Mouse (Mus musculus) gastrocnemius, adult 2 months (tissue): ENCODE measurements at regions not wholly inside any gene's neighbourhood (a gene's known extent, or its start where the extent isn't known, plus 50 kb on each side); places are given as distances from the start of the nearest gene placed in this dataset.
A peak's percentile ranks its signal among the peaks of the same experiment; 100 is the strongest.

Experiments used
- DNase-seq: peaks from one replicate; pipeline ENCODE4 v3.0.0; 2022
- H3K27ac ChIP-seq: fragments of 200-600 bp; 2 replicates; pipeline ENCODE4 v1.8.1; 2022; ENCODE audit warnings: mild to moderate bottlenecking
- H3K4me3 ChIP-seq: fragments of 200-600 bp; 2 replicates; pipeline ENCODE4 v1.8.1; 2022; ENCODE audit warnings: mild to moderate bottlenecking, moderate library complexity
- CTCF ChIP-seq: fragments of 200-600 bp; IDR thresholded peaks from 2 replicates; pipeline ENCODE4 v1.8.1; 2022; ENCODE audit warnings: antibody characterized with exemption, mild to moderate bottlenecking, moderate library complexity
- intact Hi-C: fragments of 180-260 bp; cut with DNase I; formaldehyde crosslinking; loops from one replicate; pipeline ENCODE4 v1.15.1; 2025

DNA sequence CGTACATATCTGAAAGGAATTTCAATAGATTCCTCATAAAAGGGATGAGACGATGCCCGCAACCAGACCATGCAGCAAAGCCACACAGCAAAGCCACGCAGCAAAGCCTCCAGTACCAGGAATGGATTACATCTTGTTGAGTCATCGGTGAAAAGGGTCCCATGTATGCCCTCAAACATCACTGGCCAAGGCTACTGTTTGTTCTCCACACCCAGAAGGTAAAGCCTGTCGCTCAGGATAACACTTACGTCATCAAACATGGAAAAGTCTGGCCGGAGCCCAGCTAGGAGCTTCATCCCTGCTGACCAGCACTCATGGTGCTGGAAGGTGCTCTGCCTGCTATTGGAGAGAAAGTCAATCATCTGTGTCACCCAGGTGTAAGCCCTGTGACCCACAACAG, 275.7 kb downstream of the Hlx start:
- intact Hi-C loops = no loop called here
- no peak for DNase-seq
- no peak for TF ChIP-seq CTCF

GRCm38 (mm10) chr1:184454381-184454780, 278.0 kb downstream of the Hlx start:
- DNase-seq = no peak
- Histone ChIP-seq H3K4me3 (no peak overlapping the region), H3K27ac (no peak overlapping the region)
- intact Hi-C loops = no loop called here
- TF ChIP-seq CTCF = no peak

More for the DNA sequence above, 275.7 kb downstream of the Hlx start:
- no peak overlapping the region for H3K4me3 ChIP-seq
- H3K27ac ChIP-seq = no peak overlapping the region

DNA sequence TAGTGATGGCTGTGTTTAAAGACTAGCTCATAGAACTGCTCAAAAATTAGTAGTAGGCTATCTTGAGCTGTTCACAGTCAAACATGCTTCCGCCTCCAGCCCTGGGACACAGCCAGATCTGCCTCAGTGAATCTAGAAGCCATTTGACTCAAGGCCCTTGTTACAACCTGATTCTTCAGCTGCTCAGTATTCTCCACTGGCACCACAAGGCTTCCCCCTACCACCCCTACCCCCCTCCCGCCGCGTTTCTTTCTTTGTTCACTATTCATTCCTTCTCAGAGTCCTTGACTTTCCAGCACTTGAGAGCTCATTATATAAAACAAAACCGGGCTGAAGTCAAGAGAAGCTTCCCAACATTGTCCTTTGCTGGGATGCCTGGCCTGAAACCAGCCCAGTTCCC, 278.7 kb downstream of the Hlx start:
- TF ChIP-seq CTCF = no peak
- no peak for DNase-seq
- intact Hi-C loops = no loop called here
- no peak overlapping the region for H3K27ac ChIP-seq
- no peak overlapping the region for H3K4me3 ChIP-seq

- TF ChIP-seq CTCF = no peak
- H3K27ac ChIP-seq = no peak overlapping the region
- intact Hi-C loops = no loop called here
- no peak overlapping the region for H3K4me3 ChIP-seq
- DNase-seq = no peak
Observed at GRCm38 (mm10) chr1:184453061-184453460, 279.4 kb downstream of the Hlx start.

- DNase-seq = no peak
- intact Hi-C loops = no loop called here
- no peak overlapping the region for H3K4me3 ChIP-seq
- no peak overlapping the region for H3K27ac ChIP-seq
- TF ChIP-seq CTCF = no peak
Observed at GRCm38 (mm10) chr1:184451686-184452085, 280.7 kb downstream of the Hlx start.

GRCm38 (mm10) chr1:184449007-184449406, 283.4 kb downstream of the Hlx start:
- Histone ChIP-seq H3K4me3 (no peak overlapping the region), H3K27ac (peak overlapping the region; percentile 84)
- no peak for TF ChIP-seq CTCF
- intact Hi-C loops = loop anchor here (2.0 to 5.0 kb wide), 3 partner anchors 187 to 290 kb away; no protein-coding TSS in a partner anchor
- DNase-seq = peak; percentile 74

DNA sequence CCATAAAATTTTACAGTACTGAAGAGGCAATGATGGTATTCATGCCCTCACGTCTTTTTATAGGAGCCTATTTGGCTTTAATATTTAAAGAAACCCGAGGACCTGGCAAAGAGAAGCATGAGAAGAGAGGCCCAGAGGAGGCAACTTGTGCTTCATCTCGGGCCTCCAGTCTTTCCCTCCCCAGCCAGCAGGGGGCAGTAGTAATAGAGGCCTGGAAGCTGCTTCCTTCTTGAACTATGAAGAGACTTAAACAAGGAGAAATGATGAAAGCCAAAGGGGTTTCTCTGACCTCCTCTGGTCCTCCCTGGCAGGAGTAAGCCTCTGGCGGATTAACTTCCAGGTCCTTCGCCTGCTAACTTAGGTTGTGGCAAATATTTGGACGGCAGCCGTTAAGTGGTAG, 284.5 kb downstream of the Hlx start:
- TF ChIP-seq CTCF = peak; percentile 98; the same call in 1 of the 2 replicates
- Histone ChIP-seq H3K4me3 (no peak overlapping the region), H3K27ac (peak overlapping the region; percentile 84)
- peak; percentile 91 for DNase-seq
- intact Hi-C loops = loop anchor here (1.0 to 5.0 kb wide), 4 partner anchors 186 to 323 kb away; no protein-coding TSS in a partner anchor

- H3K27ac ChIP-seq = peak overlapping the region; percentile 84
- intact Hi-C loops = loop anchor here (5.0 kb wide), 2 partner anchors 185 to 230 kb away; no protein-coding TSS in a partner anchor
- H3K4me3 ChIP-seq = no peak overlapping the region; the same call in 1 of the 2 replicates
- no peak for TF ChIP-seq CTCF
- DNase-seq = peak; percentile 63
Observed at GRCm38 (mm10) chr1:184447161-184447667, 285.2 kb downstream of the Hlx start.

DNA sequence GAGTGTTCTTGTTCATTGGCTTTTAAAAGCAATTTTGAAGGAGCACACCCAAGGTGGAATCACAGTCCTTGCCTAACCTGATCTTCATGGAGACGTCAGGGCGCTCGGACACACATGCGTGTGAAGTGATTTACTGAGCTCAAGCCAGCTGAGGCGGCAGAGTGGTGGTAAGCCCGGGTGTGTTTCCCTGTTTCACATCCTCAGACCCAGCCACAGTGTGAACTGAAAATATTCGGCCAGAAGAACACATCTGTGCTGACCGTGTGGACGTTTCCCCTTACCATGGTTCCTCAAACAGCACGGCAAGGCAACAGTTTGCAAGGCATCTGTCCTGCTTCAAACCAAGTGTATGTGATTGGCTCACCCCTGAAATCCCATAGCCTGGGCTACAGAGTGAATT, 288.2 kb downstream of the Hlx start:
- DNase-seq = peak; percentile 25
- H3K4me3 ChIP-seq = no peak overlapping the region
- TF ChIP-seq CTCF = no peak
- intact Hi-C loops = no loop called here
- no peak overlapping the region for H3K27ac ChIP-seq

DNA sequence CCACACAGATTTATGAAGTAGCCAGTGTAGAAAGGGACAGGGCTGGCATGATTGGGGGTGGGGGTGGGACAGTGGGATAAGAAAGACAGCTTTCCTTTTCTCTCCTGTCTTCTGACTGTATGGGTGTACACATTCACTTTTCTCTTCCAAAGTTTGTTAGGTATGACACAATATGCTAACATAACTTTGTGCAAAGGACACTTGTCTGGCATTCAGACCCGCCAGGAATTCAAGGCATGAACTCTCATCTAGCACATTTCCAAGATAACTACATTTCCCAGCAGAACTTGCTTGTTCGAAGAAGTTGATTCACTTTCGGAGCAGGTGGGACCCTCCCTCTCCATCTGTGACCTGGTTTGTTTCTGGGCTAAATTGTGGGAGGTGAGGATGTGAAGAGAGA, 289.7 kb downstream of the Hlx start:
- no peak for TF ChIP-seq CTCF
- intact Hi-C loops = no loop called here
- no peak for DNase-seq
- Histone ChIP-seq H3K27ac (peak overlapping the region; percentile 35; the same call in 1 of the 2 replicates), H3K4me3 (no peak overlapping the region)

GRCm38 (mm10) chr1:184441005-184441557, 291.3 kb downstream of the Hlx start:
- TF ChIP-seq CTCF = no peak
- intact Hi-C loops = no loop called here
- peak overlapping the region; percentile 63 for H3K27ac ChIP-seq
- H3K4me3 ChIP-seq = peak overlapping the region; percentile 59
- peak; percentile 38 for DNase-seq

DNA sequence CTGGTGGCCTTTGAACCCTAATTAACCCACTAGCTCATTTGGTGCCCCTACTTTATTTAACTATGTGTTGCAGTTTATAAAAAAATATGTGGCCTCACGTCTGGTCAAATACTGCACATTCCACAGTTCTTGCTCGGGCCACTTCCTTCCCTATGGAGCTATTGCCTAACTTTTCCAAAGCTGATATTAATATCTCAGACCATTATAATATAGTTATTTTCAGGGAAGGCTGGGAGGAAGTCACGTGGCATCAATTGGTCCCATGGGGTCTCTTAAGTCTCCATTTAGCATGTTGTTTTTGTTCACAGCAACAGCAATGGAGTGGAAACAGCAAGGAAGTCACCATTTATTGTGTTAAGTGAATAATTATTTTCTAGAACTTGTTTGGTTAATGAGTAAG, 292.9 kb downstream of the Hlx start:
- intact Hi-C loops = no loop called here
- peak overlapping the region; percentile 55; the same call in 1 of the 2 replicates for H3K27ac ChIP-seq
- DNase-seq = peak; percentile 36
- TF ChIP-seq CTCF = no peak; the same call in 1 of the 2 replicates
- H3K4me3 ChIP-seq = no peak overlapping the region

DNA sequence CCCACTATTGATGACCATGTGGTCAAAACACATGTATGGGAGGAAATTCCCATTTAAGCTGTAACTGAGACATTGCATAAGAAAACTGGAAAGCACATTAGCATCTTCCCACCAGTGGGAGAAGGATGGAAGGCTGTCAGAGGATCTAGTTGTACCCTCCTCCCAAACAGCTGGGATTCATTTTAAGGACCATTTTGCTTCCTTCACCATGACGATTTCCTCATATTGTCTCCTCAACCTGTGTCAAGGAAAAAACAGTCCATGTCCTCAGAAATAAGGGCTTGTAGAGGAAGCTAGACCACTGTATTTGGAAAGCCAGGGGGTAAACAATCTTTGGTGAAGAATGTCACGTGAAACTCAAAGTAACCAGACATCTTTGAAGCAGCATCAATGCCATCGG, 296.0 kb downstream of the Hlx start:
- no peak overlapping the region for H3K27ac ChIP-seq
- no peak for DNase-seq
- intact Hi-C loops = no loop called here
- no peak for TF ChIP-seq CTCF
- H3K4me3 ChIP-seq = no peak overlapping the region

- intact Hi-C loops = no loop called here
- TF ChIP-seq CTCF = peak; percentile 20; the same call in 1 of the 2 replicates
Observed at GRCm38 (mm10) chr1:184428612-184429011, 303.8 kb downstream of the Hlx start.

More at GRCm38 (mm10) chr1:184428612-184429011, 303.8 kb downstream of the Hlx start:
- DNase-seq = no peak
- no peak overlapping the region for H3K4me3 ChIP-seq
- H3K27ac ChIP-seq = peak overlapping the region; percentile 31; the same call in 1 of the 2 replicates
